Mouse (Mus musculus) megakaryocyte progenitor cell, adult 5-6 weeks (primary cell): Measurements from ENCODE around the gene Itgam. TPM values are rescaled to one million over a fixed set of nuclear protein-coding genes. Genes with fewer than 3 reads are reported as not detected.

Experiments
- ATAC-seq: replicated peaks from 2 replicates; pipeline ENCODE4 v1.8.0; 2016; ENCODE audit warnings: mild to moderate bottlenecking, moderate TSS enrichment, inconsistent platforms; ENCODE audit not compliant: poor library complexity
- total RNA-seq, 2 experiments: library from RNA; stranded (forward) in 1 of 2; stranded (reverse) in 1 of 2; fragments of 157-497, 149-512 nt in 1 of 2; fragments of 200-1000 nt in 1 of 2; gene quantifications; 2 replicates each; pipeline versions ENCODE4 v1.2.3 to v1.2.4; 2015 to 2017

Itgam gene
- total RNA-seq, 2 experiments from 2014 or later: 23.6 to 34.9 TPM

DNA sequence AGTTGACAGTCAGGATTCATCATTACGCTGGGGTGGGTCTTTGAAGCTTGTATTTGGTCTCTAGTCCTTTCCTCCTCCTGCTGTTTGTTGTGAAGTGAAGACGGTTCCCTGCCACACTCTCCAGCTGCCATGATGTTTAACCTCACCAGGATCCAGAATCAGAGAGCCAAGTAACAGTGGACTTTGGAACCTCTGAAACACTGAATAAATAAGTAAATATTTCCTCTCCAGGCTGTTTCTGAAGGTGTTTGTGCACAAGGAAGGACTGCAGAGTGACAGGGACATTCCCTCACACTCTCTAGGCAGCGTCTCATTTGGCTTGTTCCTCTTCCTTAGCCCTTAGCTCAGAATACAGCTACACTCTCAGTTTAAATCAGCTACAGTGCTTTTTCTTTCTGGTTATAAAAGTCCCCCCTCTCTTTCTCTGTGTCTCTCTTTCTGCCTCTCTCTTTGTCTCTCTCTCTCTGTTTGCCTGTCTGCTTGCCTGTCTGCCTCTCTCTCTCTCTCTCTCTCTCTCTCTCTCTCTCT, 5.5 kb upstream of the Itgam start:
- ATAC-seq: no peak

DNA sequence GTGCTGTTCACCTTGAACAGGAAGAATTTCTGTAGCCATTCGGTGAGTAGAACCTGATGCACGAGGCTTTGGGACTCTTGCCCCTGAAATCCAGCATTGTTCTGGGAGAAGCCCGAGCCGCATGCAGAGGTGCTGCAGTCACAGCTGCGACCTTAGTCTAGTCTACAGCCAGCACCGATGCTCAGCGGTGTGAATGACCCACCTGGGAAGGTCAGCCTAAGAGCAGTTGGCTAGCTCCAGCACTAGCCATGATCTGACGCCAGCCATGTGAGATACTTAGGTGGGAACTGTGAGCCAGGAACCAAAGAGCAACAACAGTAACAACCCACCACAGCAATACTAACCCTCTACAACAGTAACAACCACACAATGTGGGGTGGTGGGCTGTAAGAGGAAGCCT, 4.6 kb upstream of the Itgam start:
- ATAC-seq: no peak

DNA sequence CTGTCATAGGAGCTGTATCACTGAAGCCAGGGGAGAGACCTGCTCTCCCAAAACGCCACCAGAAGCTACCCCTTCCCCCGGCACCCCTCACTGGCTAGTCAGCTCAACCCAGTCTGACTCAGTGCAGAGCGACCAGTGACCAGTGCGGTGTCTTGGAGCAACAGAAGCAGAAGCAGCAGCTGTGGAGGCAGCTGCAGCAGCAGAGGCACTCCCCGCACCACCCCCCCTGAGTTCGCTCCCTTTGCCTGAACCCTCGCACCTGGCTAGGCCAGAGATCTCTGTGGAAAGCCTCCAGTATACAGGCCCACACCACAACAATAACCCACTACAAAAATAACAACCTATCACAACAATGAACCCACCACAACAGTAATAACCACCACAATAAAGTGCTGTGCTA, 3.9 kb upstream of the Itgam start:
- ATAC-seq: peak; percentile 36

DNA sequence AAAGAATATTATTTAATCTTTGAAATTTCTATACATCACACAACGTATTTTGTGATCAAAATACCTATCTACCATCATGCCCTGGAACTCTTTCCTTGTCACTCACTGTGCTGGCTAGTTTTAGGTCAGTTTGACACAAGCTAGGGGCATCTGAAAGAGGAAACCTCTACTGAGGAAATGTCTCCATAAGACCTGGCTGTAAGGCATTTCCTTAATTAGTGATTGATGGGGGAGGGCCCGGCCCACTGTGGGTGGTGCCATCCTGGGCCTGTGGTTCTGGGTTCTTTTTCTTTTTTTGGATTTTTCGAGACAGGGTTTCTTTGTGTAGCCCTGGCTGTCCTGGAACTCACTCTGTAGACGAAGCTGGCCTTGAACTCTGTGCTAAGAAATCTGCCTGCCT, 3.3 kb upstream of the Itgam start:
- peak; percentile 27; the same call in 1 of the 2 replicates for ATAC-seq

DNA sequence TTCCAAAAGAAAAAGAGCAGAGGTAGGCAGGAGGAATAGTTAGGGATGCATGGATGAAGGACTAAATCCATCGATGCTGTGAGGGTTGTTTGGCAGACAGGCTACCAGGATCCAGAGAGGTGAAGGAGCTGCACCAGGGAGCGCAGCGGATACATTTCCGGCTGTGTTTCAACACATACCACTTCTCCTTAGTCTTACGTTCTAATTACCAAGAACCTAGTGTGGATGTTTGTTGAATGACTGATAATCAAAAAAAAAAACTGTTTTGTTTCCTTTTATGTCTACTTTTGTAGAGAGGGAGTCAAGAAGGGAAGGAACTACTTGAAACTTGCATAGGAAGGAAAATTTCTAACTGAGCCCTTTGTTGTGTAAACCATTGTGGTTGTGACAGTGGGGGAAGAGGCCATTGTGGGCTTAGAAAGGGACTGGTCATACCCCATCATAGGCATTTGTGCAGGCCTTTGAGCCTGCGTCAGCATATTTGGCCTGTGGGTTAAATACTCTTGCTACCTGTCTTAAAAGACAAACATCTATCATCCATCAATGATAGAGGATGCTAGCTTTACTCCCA, 856 bp downstream of the Itgam start:
- peak; percentile 66 for ATAC-seq

DNA sequence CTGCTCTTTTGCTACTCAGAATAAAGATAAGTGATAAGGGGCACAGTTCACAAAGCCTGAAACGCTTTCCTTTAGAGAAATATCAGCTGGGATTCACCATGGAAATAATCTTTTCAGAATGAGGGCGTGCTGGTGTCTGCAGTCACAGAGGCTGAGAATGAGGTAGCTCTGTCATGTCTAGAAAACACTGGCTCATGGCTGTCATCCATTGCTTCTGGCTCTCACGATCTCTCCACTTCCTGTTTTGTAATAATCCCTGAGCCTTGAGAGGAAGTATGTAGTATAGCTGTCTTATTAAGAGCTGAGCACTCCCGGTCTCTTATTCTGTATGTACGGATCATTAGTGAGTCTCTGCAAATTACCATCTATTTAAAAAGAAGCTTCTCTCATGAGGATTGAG, 3.1 kb downstream of the Itgam start:
- ATAC-seq: peak; percentile 71

DNA sequence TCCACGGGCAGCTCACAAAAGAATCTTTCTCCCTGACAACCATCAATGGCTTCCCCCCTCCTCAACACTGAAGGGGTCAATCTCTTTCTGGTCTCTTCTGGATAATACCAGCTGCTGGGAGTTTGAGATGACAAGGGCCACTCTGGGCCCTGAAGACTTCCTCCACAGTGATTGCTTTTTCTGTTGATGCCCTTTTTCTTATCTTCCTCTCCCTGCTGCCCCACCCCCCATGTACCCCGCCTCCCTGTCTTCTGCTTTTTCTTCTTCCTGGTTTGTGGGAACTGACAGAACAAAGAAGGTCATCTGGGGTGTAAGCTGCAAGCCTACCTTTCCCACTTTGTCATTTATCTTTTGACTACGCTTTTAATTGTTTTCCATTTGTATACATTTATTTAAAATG, 5.4 kb downstream of the Itgam start:
- ATAC-seq: peak; percentile 42; the same call in 1 of the 2 replicates

DNA sequence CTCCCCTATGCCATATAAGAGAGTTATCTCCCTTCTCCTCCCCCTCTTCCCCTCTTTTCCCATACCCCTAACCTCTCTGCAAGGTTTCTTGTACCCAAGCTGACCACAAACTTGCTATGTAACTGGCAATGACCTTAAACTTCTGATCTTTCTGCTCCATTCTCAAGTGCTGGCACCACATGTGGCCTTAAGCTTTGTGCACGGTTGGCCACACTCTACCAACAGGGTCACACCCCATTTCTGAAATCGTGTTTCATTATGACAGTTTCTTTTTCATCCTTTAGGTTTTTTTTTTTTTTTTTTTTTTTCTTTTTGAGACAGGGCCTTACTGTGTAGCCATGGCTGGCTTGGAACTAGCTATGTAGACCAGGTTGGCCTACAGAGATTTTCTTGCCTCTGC, 7.4 kb downstream of the Itgam start:
- ATAC-seq: no peak

DNA sequence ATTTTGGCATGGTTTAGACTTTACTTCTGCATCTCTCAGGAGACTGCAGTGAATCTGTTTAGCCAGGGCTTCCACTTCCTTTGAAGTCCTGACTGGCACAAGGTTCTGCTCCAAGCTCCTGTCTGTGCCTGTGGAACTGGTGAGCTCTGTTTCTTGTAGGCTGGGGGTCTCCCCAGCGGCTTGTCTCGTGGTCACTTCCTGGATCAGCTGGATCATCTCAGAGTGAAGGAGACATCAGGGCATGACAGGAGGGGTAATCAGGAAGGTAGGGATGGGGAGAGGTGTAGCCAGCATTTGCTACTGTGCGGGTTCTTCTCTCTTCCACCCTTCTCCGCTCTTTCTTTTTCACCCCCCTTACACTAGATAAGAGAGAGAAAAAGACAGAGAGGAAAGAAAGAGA, 9.4 kb downstream of the Itgam start:
- ATAC-seq: no peak

DNA sequence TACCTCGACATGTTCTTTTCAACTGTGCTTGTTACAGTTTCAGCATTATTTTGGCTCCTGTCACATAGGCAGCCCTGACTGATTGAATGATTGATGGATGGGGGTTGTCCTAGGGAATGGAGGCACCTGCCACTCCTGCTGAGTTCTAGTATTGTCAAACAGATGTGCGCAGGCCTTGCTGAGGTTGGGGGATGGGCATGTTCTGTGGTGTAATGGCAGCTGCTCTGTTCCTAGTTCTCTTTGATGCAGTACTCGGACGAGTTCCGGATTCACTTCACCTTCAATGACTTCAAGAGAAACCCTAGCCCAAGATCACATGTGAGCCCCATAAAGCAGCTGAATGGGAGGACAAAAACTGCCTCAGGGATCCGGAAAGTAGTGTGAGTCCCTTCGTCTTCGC, 17.6 kb downstream of the Itgam start:
- ATAC-seq: no peak

DNA sequence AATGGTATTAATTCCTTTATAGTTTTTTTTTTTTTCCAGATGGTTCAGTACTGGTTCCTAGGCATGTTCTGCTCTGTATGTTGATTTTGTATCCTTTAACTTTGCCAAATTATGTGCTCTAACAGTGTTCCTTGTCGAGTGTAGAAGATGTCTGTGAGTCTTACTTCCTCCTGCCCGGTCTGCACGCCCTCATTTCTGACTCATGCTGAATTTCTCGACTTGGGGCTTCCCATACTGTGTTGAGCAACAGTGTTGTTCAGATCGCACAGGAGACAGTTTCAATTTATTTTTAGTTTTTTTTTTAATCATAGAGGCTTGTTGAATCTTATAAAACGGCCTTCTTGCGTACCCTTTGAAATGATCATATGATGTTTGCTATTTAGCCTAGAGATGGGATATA, 26.7 kb downstream of the Itgam start:
- peak; percentile 90 for ATAC-seq

DNA sequence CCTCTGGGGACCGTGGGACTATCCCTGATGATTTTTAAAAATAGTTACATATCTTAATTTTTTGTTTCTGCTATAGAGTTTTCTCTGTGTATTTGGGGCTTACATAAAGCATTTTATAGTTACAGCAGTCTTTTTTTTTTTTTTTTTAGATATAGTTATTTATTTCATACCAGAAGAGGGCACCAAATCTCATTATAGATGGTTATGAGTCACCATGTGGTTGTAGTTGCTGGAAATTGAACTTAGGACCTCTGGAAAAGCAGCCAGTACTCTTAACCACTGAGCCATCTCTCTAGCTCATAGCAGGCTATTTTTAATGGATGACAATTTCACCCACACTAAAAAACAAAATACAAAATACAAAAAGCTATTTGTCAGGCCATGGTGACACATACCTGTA, 35.7 kb downstream of the Itgam start:
- ATAC-seq: no peak

DNA sequence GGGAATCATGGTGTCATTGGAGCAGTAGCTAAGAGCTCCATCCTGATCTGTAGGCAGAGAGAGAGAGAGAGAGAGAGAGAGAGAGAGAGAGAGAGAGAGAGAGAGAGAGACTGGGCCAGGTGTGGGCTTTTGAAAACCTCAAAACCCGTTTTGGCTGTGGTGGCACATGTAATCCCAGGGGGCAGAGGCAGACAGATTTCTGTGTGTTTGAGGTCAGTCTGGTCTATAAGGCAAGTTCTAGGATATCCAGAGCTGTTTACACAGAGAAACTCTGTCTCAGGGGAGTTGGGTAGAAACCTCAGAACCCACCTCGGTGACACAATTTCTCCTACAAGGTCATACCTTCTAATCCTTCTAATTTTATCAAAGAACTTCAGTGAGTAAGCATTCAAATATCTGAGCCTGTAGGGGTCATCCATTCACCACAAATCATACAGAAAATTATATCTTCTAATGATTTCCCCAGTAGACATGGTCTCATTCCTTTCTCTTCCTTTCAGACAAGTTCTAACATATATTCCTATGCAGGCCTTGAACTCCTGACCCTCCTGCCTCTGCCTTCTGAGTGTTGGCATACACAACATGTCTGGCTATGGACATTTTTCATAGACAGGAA, 38.4 kb downstream of the Itgam start:
- no peak for ATAC-seq

DNA sequence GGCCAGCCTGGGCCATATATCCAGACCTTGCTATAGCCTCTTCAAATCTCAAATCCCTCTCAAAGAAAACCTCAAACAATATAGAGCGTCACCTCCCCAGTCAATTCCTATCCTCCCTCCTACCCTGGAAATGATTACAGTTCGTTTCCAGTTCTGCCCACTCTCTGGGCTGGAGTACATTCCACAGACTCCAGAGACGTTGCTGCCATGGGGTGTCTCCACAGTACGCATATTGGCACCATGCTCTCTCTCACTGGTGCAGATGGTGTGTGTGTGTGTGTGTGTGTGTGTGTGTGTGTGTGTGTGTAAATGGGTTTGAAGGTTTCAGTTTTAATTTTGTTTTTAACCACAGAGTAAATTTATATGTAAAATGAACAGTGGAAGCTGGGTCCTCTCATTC, 42.8 kb downstream of the Itgam start:
- peak; percentile 55 for ATAC-seq

DNA sequence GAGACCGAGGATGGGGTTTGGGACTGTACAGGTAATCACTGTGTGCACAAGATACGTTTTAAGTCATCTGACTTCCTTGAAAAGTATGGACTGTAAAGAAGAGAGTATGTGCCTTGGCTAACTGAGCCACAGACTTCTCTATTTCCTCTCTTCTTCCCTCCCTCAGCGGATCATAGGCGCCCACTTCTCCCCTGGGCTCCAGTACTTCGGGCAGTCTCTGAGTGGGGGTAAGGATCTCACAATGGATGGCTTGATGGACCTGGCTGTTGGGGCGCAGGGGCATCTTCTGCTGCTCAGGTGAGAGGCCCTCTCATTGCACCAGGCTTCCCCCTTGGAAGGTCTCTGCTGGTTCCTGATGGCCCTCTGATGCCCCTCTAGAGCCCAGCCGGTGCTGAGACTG, 45.0 kb downstream of the Itgam start:
- no peak for ATAC-seq

DNA sequence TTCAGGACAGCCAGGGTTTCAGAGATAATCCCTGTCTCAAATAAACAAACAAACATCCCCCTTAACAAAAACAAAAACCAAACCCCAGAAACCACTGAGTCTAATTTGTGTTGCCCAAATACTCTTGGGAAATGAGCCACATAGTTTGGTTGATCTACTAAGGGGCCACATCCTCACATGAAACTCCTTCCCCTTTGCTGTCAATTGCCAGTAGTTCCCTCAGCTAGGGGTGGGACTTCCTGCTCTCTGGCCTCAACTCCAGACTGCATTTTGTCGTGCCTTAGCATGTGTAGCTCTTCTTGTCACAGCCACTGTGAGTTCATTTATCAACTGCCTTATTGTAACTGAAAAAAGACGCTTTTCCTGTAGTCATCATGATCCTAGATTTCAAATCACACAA, 47.9 kb downstream of the Itgam start:
- ATAC-seq: peak; percentile 72

DNA sequence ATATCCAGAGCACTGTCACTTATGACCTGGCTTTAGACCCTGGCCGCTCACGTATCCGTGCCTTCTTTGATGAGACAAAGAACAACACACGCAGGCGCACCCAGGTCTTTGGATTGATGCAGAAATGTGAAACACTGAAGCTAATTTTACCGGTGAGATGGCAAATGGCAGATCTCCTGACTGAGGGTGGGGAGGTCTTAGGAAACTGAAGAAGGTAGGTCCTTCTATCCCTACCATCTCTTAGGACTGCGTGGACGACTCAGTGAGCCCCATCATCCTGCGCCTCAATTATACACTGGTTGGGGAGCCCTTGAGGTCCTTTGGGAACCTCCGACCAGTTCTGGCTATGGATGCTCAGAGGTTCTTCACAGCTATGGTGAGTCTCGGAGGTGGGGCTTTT, 49.7 kb downstream of the Itgam start:
- no peak for ATAC-seq

DNA sequence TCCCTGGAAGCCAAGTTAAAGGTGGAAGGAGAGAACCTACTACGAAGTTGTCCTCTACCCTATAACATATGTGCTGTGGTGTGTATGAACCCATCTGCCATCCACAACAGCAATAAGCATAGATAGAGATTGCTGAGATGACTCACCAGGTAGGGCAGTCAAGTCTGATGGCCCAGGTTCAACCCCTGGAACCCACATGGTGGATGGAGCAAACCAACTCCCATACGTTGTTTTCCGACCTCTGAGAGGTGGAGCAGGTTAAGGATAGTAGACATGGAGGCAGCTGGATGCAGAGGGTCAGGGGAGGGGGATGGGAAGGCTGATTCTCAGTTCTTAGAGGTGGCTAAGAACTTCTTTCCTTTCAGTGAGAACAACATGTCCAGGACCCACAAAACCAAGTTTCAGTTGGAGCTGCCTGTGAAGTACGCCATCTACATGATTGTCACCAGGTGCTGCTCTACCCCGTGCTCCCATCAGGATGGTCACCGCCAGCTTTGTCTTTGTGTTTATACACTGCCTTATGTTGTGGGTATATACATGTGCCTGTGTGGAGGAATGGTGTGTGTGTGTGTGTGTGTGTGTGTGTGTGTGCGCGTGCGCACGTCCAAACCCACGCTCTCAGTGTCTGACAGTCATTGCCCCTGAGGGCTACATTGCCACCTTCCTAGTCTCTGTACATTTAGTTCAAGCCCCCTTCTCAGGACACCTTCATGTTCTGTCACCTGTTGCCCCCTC, 52.1 kb downstream of the Itgam start:
- ATAC-seq: no peak

DNA sequence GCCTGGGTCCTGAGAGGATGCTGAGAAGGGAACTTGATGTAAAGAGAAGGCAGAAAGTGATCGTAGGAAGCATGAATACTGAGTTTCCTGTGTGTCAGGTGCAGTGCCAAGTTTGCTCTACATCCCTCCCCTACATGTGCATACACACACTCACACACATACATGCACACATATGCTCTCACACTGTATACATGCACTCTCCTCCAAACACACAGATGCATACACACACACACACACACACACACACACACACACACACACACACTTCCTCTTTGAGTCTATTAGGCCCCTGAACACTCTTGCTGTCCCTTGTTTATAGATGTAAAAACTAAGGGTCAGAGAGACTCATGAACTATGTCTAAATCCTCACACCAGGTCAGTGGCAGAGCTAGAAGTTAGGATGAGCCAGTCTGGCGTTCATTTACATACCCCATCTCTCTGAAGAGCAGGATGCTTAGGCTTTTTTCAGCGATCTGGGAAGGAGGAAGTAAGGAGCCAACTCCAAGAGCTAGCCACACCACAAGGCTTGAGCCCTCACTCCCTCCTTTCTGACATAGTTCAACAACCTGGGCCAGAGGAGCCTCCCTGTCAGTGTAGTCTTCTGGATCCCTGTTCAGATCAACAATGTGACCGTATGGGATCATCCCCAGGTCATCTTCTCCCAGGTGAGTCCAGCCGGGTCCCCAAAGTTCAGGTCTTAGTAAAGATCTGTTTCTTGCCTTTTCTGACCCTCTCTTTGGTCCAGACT, 52.9 kb downstream of the Itgam start:
- peak; percentile 60 for ATAC-seq

DNA sequence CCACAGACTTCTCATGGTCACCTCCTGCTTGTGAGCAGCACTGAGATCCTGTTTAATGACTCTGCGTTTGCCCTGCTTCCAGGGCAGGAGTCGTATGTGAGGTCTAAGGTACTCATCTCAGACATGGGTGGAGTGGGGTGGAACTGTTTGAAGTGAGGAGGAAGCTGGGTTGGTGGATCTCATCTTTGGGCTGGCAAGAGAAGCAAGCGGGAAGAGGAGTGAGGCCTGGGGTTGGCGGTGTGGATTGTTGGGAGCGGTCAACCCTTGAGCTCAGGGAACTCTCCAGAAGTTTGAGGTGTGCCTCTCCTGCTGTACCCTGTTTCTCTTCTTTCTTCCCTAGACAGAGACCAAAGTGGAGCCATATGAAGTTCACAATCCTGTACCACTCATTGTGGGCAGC, 54.0 kb downstream of the Itgam start:
- no peak for ATAC-seq

DNA sequence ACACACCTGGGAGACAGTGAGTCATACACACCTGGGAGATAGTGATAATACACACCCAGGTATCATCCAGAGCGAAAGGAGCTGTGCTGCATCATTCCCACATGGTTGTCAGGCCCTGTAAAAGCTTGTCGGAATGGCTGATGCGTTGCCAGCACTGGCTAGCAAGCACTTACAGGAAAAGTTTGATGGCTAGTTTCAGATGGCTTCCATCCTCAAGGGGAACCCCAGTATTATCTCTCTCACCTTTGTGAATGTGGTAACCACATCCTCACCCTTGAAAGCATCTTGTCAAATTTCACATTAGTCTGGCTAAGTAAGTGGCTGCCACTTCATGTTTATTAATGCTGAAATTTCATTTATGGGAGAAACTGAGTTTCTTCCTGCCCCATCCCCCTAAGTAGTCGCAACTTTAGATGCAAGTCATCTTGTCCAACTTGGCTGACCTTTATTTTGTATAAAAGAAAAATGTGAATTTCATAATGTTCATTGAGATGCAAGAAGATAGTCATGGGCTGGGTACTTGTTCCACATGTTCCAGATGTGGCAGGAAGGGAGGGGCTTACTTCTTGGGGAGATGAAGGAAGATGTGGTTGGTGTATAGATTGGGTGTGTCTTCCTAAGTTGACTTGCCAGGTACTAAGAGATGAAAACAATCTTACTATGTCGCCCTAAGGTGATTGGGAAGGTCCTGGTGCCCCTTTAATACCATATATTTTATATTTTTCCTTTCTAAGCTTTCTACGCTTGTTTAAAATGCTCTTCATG, 57.5 kb downstream of the Itgam start:
- ATAC-seq: no peak
